Mouse (Mus musculus) myocyte (in vitro differentiated cells): Measurements from ENCODE around the gene Fcer1g. TPM values are rescaled to one million over a fixed set of nuclear protein-coding genes. Genes with fewer than 3 reads are reported as not detected.

ENCODE experiments used
- H3K27me3 ChIP-seq: one replicate; pipeline ENCODE4 v1.6.1; 2011; ENCODE audit not compliant: control insufficient read depth, insufficient read depth, insufficient read length
- H3K36me3 ChIP-seq: one replicate; pipeline ENCODE4 v1.6.1; 2011; ENCODE audit not compliant: control insufficient read depth, insufficient read depth
- H3K4me2 ChIP-seq: one replicate; pipeline ENCODE4 v1.6.1; 2011; ENCODE audit warnings: low read depth, control low read depth
- H3K4me3 ChIP-seq: one replicate; pipeline ENCODE4 v1.5.1; 2011; ENCODE audit warnings: mild to moderate bottlenecking, control low read depth, moderate library complexity
- H3K79me2 ChIP-seq: one replicate; pipeline ENCODE4 v1.6.1; 2011; ENCODE audit not compliant: control insufficient read depth, insufficient read depth
- H3ac ChIP-seq: one replicate; pipeline ENCODE4 v1.6.1; 2011; ENCODE audit not compliant: control insufficient read depth, insufficient read length
- CEBPB ChIP-seq: IDR thresholded peaks from 2 replicates; pipeline ENCODE4 v1.6.1; 2011; ENCODE audit warnings: mild to moderate bottlenecking, moderate library complexity; ENCODE audit not compliant: poor library complexity, insufficient read depth, severe bottlenecking
- E2F4 ChIP-seq: IDR thresholded peaks from one replicate; pipeline ENCODE4 v1.6.1; 2011; ENCODE audit warnings: mild to moderate bottlenecking, control low read depth, moderate library complexity; ENCODE audit not compliant: insufficient read depth
- MAX ChIP-seq: IDR thresholded peaks from one replicate; pipeline ENCODE4 v1.6.1; 2011; ENCODE audit warnings: low read depth, mild to moderate bottlenecking, control low read depth
- MYOD1 ChIP-seq, 3 experiments: IDR thresholded peaks; one replicate each; pipeline ENCODE4 v1.6.1; 2011; ENCODE audit warnings: control low read depth in 2 of 3, low read depth in 2 of 3, mild to moderate bottlenecking in 2 of 3, moderate library complexity in 1 of 3; ENCODE audit not compliant: insufficient read length in 2 of 3, control insufficient read depth in 1 of 3
- MYOG ChIP-seq, 3 experiments: IDR thresholded peaks; one replicate each; pipeline ENCODE4 v1.6.1; 2011; ENCODE audit warnings: control low read depth in 2 of 3, low read depth in 2 of 3, mild to moderate bottlenecking in 2 of 3; ENCODE audit not compliant: insufficient read length in 2 of 3, control insufficient read depth in 1 of 3, insufficient read depth in 1 of 3
- POLR2A ChIP-seq: IDR thresholded peaks from one replicate; pipeline ENCODE4 v1.6.1; 2011; ENCODE audit warnings: low read depth, mild to moderate bottlenecking, control low read depth, moderate library complexity; ENCODE audit not compliant: insufficient read length
- POLR2AphosphoS2 ChIP-seq: IDR thresholded peaks from one replicate; pipeline ENCODE4 v1.6.1; 2011; ENCODE audit warnings: low read depth, control low read depth; ENCODE audit not compliant: insufficient read length
- REST ChIP-seq: IDR thresholded peaks from one replicate; pipeline ENCODE4 v1.6.1; 2011; ENCODE audit warnings: mild to moderate bottlenecking, control low read depth, moderate library complexity; ENCODE audit not compliant: insufficient read depth, insufficient read length
- SRF ChIP-seq: IDR thresholded peaks from one replicate; pipeline ENCODE4 v1.6.1; 2011; ENCODE audit warnings: low read depth; ENCODE audit not compliant: control insufficient read depth, insufficient read length
- TCF12 ChIP-seq: IDR thresholded peaks from one replicate; pipeline ENCODE4 v1.6.1; 2011; ENCODE audit warnings: mild to moderate bottlenecking, control low read depth; ENCODE audit not compliant: poor library complexity, insufficient read depth, severe bottlenecking
- TCF3 ChIP-seq: IDR thresholded peaks from one replicate; pipeline ENCODE4 v1.6.1; 2011; ENCODE audit warnings: low read depth, control low read depth; ENCODE audit not compliant: insufficient read length
- USF1 ChIP-seq: IDR thresholded peaks from one replicate; pipeline ENCODE4 v1.6.1; 2011; ENCODE audit warnings: low read depth, mild to moderate bottlenecking, control low read depth, moderate library complexity
- polyA plus RNA-seq: library from polyadenylated mRNA; unstranded; fragments of >200 nt; fragmentation: generic; extraction: Trizol; gene quantifications from one replicate; pipeline ENCODE4 v1.2.1, GENCODE M21; 2012; ENCODE audit warnings: missing spikeins

The Fcer1g gene
- polyA plus RNA-seq, 1 experiment, result not detected

DNA sequence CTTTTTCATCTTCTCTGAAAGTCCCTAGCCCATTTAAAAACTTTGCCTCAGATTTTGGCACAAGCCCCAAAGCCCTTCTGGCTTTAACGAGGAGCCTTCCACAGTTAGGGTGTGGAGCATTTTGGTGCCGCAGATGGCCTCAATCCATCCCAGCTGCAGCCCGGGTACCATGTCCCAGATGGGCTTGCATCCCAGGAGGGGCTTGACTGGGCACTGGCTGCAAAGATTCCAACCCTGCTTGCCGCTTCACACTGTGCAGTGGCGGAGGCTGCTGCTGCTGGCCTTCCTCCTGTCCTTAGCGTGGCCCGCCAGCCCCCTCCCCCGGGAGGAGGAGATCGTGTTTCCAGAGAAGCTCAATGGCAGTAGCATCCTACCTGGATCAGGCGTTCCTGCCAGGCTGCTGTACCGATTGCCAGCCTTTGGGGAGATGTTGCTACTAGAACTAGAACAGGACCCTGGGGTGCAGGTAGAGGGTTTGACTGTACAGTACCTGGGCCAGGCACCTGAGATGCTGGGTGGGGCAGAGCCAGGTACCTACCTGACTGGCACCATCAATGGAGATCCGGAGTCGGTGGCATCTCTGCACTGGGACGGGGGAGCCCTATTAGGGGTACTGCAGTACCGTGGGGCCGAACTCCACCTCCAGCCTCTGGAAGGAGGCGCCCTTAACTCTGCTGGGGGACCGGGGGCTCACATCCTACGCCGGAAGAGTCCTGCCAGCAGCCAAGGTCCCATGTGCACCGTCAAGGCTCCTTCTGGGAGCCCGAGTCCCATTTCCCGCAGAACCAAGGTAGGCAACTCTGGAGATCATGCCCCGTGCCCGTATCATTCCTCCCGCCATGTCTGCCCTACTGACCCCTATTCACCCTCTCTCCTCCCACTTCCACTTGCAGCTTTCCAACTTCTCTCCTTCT lies 16.8 kb upstream of the Fcer1g start, which contains the start of gene Ndufs2:
Ndufs2 (minus strand) TSS at position 709 of the 914 bp plus-strand sequence.
- H3K36me3 ChIP-seq, result no peaks in the 10 kb centered on the region
- peak within 1 kb of the TSS; percentile 78 for H3K4me2 ChIP-seq
- H3K79me2 ChIP-seq, result peaks cover 10% of the 10 kb centered on the region
- no peak for TF ChIP-seq USF1
- peak in 1 of 3 experiments; percentile 37 for TF ChIP-seq MYOG (IDR thresholded peaks at IDR 0.05; ENCODE audit: control insufficient read depth in 1 of 3, insufficient read depth in 1 of 3, insufficient read length in 2 of 3, low read depth in 2 of 3)
- TF ChIP-seq SRF, result no peak
- no peak for TF ChIP-seq MAX
- TF ChIP-seq POLR2A, result peak; percentile 44
- H3ac ChIP-seq, result no peak within 1 kb of the TSS
- H3K27me3 ChIP-seq, result no peaks in the 10 kb centered on the region
- peak within 1 kb of the TSS; percentile 51 for H3K4me3 ChIP-seq

DNA sequence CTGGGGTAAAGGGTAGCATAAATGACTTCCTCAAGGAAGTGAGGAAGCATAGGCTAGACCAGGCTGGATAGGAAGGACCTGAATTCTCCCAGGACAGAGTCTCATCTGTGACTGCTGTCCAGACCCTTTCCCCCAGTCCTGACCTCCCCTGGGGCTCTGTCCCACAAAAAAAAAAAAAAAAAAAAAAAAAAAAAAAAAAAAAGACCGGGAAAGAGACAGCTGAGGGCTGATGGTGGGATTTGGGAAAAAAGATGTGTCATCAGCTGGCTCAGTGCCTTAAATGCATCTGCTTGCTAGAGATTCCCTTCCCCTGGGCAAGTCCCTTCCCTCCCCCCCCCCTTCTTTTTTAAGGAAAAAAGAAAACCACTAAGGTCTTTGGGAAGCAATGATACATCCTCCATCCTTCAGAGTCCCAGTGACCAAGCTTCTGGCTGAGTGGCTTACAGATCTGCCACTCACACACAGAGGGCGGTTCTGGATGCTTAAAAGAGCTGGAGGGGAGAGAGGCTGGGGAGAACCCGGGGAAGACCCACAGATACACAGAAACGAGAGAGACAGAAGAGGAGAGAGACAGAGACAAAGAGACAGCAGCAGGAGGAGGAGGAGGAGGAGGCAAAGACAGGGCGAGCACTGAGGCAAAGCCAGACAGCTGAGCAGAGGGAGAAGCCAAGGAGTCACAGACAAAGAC lies 15.9 kb upstream of the Fcer1g start, which contains the start of gene Adamts4:
Adamts4 (plus strand) TSS at position 509 of the 688 bp plus-strand sequence.
- no peaks in the 10 kb centered on the region for H3K36me3 ChIP-seq
- peak within 1 kb of the TSS; percentile 98 for H3K4me2 ChIP-seq
- no peak within 1 kb of the TSS for H3ac ChIP-seq
- H3K27me3 ChIP-seq, result no peaks in the 10 kb centered on the region
- TF ChIP-seq MYOG (IDR thresholded peaks at IDR 0.05; ENCODE audit: control insufficient read depth in 1 of 3, insufficient read depth in 1 of 3, insufficient read length in 2 of 3, low read depth in 2 of 3) (no peak), POLR2A (peak; percentile 68), TCF12 (no peak), POLR2AphosphoS2 (peak; percentile 78), REST (no peak)
- peaks cover 17% of the 10 kb centered on the region for H3K79me2 ChIP-seq
- peak within 1 kb of the TSS; percentile 51 for H3K4me3 ChIP-seq

DNA sequence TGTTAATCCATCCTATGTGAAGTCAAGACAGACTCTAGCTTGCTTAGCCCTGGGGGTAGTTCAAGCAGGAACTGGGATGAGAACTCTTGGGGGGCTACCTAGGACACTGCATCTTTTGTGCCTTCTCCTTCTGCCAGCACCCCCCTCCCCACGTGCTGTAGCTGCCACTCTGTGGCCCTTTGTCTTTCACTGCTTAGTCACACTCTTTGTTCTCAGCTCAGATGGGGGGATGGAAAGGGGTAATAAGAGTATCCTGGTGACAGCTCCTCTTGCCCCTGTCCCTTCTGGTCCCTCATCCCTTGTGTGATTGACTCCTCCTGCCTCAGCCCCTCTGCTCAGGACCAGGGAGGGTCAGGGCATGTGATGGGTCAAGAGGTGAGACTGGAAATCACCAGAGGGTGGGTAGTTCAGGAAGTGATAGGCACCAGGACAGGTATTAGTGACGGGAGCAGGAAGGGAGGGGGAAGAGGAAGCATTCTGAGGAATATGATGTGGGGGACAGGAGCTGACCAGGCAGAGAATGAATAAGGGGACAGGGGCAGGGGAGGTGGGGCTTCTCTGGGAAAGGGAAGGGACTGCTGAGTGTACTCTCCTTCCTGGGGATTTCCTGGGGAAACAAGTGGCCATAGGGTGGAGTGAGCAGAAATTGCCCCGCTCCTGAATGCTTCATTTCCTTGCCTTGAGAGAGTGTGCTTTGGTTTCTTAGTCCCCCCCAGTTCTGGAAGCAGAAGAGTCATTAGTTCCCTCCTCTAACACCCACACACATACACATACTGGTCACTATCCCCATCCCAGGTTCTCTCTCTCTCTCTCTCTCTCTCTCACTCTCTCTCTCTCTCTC lies 14.4 kb upstream of the Fcer1g start:
- H3K27me3 ChIP-seq, result no peaks in the 10 kb centered on the region
- H3K36me3 ChIP-seq, result no peaks in the 10 kb centered on the region
- peaks cover 26% of the 10 kb centered on the region for H3K79me2 ChIP-seq
- H3ac ChIP-seq, result no peak overlapping the region
- peak overlapping the region; percentile 98 for H3K4me2 ChIP-seq
- no peak for TF ChIP-seq TCF3
- no peak for TF ChIP-seq E2F4
- no peak for TF ChIP-seq MAX
- no peak for TF ChIP-seq REST
- no peak for TF ChIP-seq MYOG (IDR thresholded peaks at IDR 0.05; ENCODE audit: control insufficient read depth in 1 of 3, insufficient read depth in 1 of 3, insufficient read length in 2 of 3, low read depth in 2 of 3)
- no peak for TF ChIP-seq CEBPB
- no peak for TF ChIP-seq USF1
- no peak for TF ChIP-seq POLR2AphosphoS2
- no peak for TF ChIP-seq POLR2A
- no peak for TF ChIP-seq TCF12
- TF ChIP-seq SRF, result no peak
- TF ChIP-seq MYOD1 (IDR thresholded peaks at IDR 0.05; ENCODE audit: control insufficient read depth in 1 of 3, insufficient read length in 2 of 3, low read depth in 2 of 3), result no peak
- H3K4me3 ChIP-seq, result no peak overlapping the region

DNA sequence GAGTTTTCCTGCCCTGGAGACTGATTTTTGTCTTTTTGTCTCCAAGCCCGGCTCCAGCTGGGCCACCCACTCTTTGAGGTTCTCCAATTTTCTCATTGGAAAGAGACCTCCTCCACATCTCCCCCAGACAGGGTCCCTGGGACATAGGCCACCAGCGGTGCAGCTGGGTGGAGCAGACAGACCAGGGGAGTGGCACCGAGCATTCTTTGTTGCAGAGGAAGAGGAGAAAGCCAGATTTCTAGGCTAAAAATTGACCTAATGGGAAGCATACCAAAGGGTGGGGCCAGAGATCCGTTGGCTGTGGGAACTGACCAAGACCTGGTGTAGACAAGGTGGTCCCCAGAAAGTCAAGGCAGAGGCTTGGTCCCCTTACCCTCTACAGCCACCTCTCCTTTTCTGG lies 13.8 kb upstream of the Fcer1g start:
- H3K79me2 ChIP-seq, result peaks cover 26% of the 10 kb centered on the region
- TF ChIP-seq POLR2A, result no peak

DNA sequence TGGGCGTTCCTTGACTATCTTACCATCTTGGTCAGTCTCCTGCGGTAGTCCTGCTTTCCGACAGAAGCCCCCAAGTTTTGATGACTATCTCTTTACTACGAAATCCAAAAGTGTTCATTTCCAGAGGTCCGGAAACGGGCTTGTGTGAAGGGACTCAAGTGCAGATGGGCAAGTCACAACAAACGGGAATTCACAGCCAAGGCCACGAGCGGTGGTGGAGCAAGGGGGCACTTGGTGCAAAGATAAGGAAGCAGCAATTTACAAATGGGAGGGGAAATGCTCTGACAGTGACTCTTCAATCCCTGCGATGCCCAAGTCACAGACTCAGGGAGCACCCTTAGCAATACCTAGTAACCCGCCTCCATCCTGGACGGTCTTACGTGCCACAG lies 13.3 kb upstream of the Fcer1g start:
- Histone ChIP-seq H3ac (no peak overlapping the region), H3K4me3 (peak overlapping the region; percentile 62), H3K79me2 (peaks cover 29% of the 10 kb centered on the region), H3K27me3 (no peaks in the 10 kb centered on the region), H3K36me3 (no peaks in the 10 kb centered on the region), H3K4me2 (peak overlapping the region; percentile 98)
- TF ChIP-seq TCF12 (no peak), POLR2A (no peak), SRF (no peak), CEBPB (no peak), E2F4 (no peak), MAX (no peak), REST (no peak), MYOD1 (IDR thresholded peaks at IDR 0.05; ENCODE audit: control insufficient read depth in 1 of 3, insufficient read length in 2 of 3, low read depth in 2 of 3) (no peak), USF1 (no peak)

More for the DNA sequence above, 13.8 kb upstream of the Fcer1g start:
- Histone ChIP-seq H3K4me3 (peak overlapping the region; percentile 62), H3K4me2 (peak overlapping the region; percentile 98), H3K36me3 (no peaks in the 10 kb centered on the region), H3ac (no peak overlapping the region), H3K27me3 (no peaks in the 10 kb centered on the region)
